Mouse (Mus musculus) c-Kit-positive CD71-positive TER-119-negative erythroid progenitor cells, embryonic 14.5 days (primary cell): ENCODE data around the gene Hace1.

ENCODE experiments used
- DNase-seq: peaks from one replicate; pipeline ENCODE4 v3.0.0-alpha.2; 2013; ENCODE audit warnings: low read depth

Hace1 gene

GRCm38 (mm10) chr10:45698930-45699329 lies 121.3 kb downstream of the Hace1 start:
- DNase-seq = no peak

GRCm38 (mm10) chr10:45706849-45707248 lies 129.2 kb downstream of the Hace1 start:
- DNase-seq = no peak

GRCm38 (mm10) chr10:45710848-45711247 lies 133.2 kb downstream of the Hace1 start:
- DNase-seq = no peak

GRCm38 (mm10) chr10:45711348-45711747 lies 133.7 kb downstream of the Hace1 start:
- no peak for DNase-seq
